Mouse (Mus musculus): ENCODE data around the gene Osbpl8.
"Not testable (repeated sequence)": the region's sequence is repeated elsewhere in the genome, so short reads cannot be mapped to it uniquely, and the experiment has no call there.

Osbpl8 gene

GRCm38 (mm10) chr10:111185574-111186269 lies 21.2 kb downstream of the Osbpl8 start:
- no peak for DNase-seq (ENCODE audit: low spot score in 2 of 2)

GRCm38 (mm10) chr10:111189022-111189555 lies 24.5 kb downstream of the Osbpl8 start:
- DNase-seq (ENCODE audit: low spot score in 2 of 2) = no peak

- DNase-seq (ENCODE audit: low spot score in 2 of 2) = no peak
These were observed 25.7 kb downstream of the Osbpl8 start for GRCm38 (mm10) chr10:111190110-111190795.

- no peak for DNase-seq (ENCODE audit: low spot score in 2 of 2)
These were observed 29.0 kb downstream of the Osbpl8 start for GRCm38 (mm10) chr10:111193536-111193935.

- DNase-seq (ENCODE audit: low spot score in 2 of 2) = no peak
These were observed 31.6 kb downstream of the Osbpl8 start for GRCm38 (mm10) chr10:111196191-111196590.

- DNase-seq (ENCODE audit: low spot score in 2 of 2) = not testable (repeated sequence)
These were observed 34.2 kb downstream of the Osbpl8 start for GRCm38 (mm10) chr10:111198705-111199104.

GRCm38 (mm10) chr10:111201120-111201519 lies 36.6 kb downstream of the Osbpl8 start:
- DNase-seq (ENCODE audit: low spot score in 2 of 2) = no peak

- no peak for DNase-seq (ENCODE audit: low spot score in 2 of 2)
These were observed 37.1 kb downstream of the Osbpl8 start for GRCm38 (mm10) chr10:111201666-111202065.

- no peak for DNase-seq (ENCODE audit: low spot score in 2 of 2)
These were observed 39.5 kb downstream of the Osbpl8 start for GRCm38 (mm10) chr10:111204089-111204488.

- no peak for DNase-seq (ENCODE audit: low spot score in 2 of 2)
These were observed 40.9 kb downstream of the Osbpl8 start for GRCm38 (mm10) chr10:111205421-111205820.

- DNase-seq (ENCODE audit: low spot score in 2 of 2) = no peak
These were observed 42.8 kb downstream of the Osbpl8 start for GRCm38 (mm10) chr10:111207386-111207785.

GRCm38 (mm10) chr10:111214084-111214483 lies 49.5 kb downstream of the Osbpl8 start:
- no peak for DNase-seq (ENCODE audit: low spot score in 2 of 2)

GRCm38 (mm10) chr10:111214696-111215095 lies 50.1 kb downstream of the Osbpl8 start:
- peak in 1 of 2 experiments; percentile 20 for DNase-seq (ENCODE audit: low spot score in 2 of 2)

GRCm38 (mm10) chr10:111215572-111215971 lies 51.0 kb downstream of the Osbpl8 start:
- DNase-seq (ENCODE audit: low spot score in 2 of 2) = no peak

GRCm38 (mm10) chr10:111216111-111216510 lies 51.6 kb downstream of the Osbpl8 start:
- DNase-seq (ENCODE audit: low spot score in 2 of 2) = no peak

- peak; percentile 40 to 43 for DNase-seq (ENCODE audit: low spot score in 2 of 2)
These were observed 58.0 kb downstream of the Osbpl8 start for GRCm38 (mm10) chr10:111222535-111222934.

- no peak for DNase-seq (ENCODE audit: low spot score in 2 of 2)
These were observed 58.8 kb downstream of the Osbpl8 start for GRCm38 (mm10) chr10:111223218-111223830.

- DNase-seq (ENCODE audit: low spot score in 2 of 2) = no peak
These were observed 60.1 kb downstream of the Osbpl8 start for GRCm38 (mm10) chr10:111224696-111225095.

GRCm38 (mm10) chr10:111226508-111226907 lies 62.0 kb downstream of the Osbpl8 start:
- DNase-seq (ENCODE audit: low spot score in 2 of 2) = peak; percentile 76 to 81

GRCm38 (mm10) chr10:111232237-111232636 lies 67.7 kb downstream of the Osbpl8 start:
- DNase-seq (ENCODE audit: low spot score in 2 of 2) = not testable (repeated sequence)

- no peak for DNase-seq (ENCODE audit: low spot score in 2 of 2)
These were observed 69.1 kb downstream of the Osbpl8 start for GRCm38 (mm10) chr10:111233476-111234130.

Measured in spleen, postnatal 36 days (tissue).